Mouse (Mus musculus) liver, embryonic 14.5 days (tissue): ENCODE results near the gene Gm45713. TPM values are rescaled to one million over a fixed set of nuclear protein-coding genes. Genes with fewer than 3 reads are reported as not detected.
A peak's percentile ranks its signal among the peaks of the same experiment; 100 is the strongest.
"Not testable (repeated sequence)": the region's sequence is repeated elsewhere in the genome, so short reads cannot be mapped to it uniquely, and the experiment has no call there.

ENCODE experiments used
- ATAC-seq: fragments of 200-750 bp; cut with Nextera tagmentation; 2 replicates; pipeline ENCODE4 v1.8.0; 2017; ENCODE audit warnings: moderate number of reproducible peaks, mild to moderate bottlenecking, moderate library complexity; ENCODE audit not compliant: insufficient read depth
- DNase-seq, 3 experiments: peaks; one replicate each; pipeline ENCODE4 v3.0.0-alpha.2; 2012 to 2013; ENCODE audit warnings: low read depth in 3 of 3, low spot score in 3 of 3
- H3K27ac ChIP-seq: fragments of 300-500 bp; sonication (generic); 2 replicates; pipeline ENCODE4 v1.5.1; 2014; ENCODE audit warnings: moderate library complexity, mild to moderate bottlenecking, control low read depth, inconsistent platforms
- H3K27me3 ChIP-seq: fragments of 300-500 bp; sonication (generic); 2 replicates; pipeline ENCODE4 v1.6.1; 2014; ENCODE audit warnings: mild to moderate bottlenecking, low read length, moderate library complexity; ENCODE audit not compliant: control insufficient read depth, insufficient read depth
- H3K36me3 ChIP-seq: fragments of 300-500 bp; sonication (generic); replicated peaks from 2 replicates; pipeline ENCODE4 v1.6.1; 2014; ENCODE audit warnings: low read depth; ENCODE audit not compliant: control insufficient read depth, insufficient read depth
- H3K4me1 ChIP-seq, 2 experiments: fragments of 200-500 bp in 1 of 2; fragments of 300-500 bp in 1 of 2; sonication (generic) in 1 of 2; replicated peaks; 2 replicates each; pipeline ENCODE4 v1.6.1; 2012 to 2014; ENCODE audit warnings: antibody characterized with exemption in 1 of 2, inconsistent platforms in 1 of 2, low read length in 1 of 2; ENCODE audit not compliant: control insufficient read depth in 2 of 2, insufficient read depth in 2 of 2
- H3K4me2 ChIP-seq: fragments of 300-500 bp; sonication (generic); 2 replicates; pipeline ENCODE4 v1.6.1; 2014; ENCODE audit warnings: low read depth, mild to moderate bottlenecking, control low read depth, moderate library complexity
- H3K4me3 ChIP-seq, 2 experiments: fragments of 200-500 bp in 1 of 2; fragments of 300-500 bp in 1 of 2; sonication (generic) in 1 of 2; 2 replicates each; pipeline ENCODE4 v1.5.1; 2012 to 2014; ENCODE audit warnings: low read depth in 2 of 2, low read length in 2 of 2, mild to moderate bottlenecking in 2 of 2, control low read depth in 1 of 2, inconsistent platforms in 1 of 2, moderate library complexity in 1 of 2; ENCODE audit not compliant: insufficient read depth in 1 of 2
- H3K9ac ChIP-seq: fragments of 300-500 bp; sonication (generic); replicated peaks from 2 replicates; pipeline ENCODE4 v1.6.1; 2014; ENCODE audit warnings: mild to moderate bottlenecking, control low read depth, moderate library complexity
- H3K9me3 ChIP-seq: fragments of 300-500 bp; sonication (generic); 2 replicates; pipeline ENCODE4 v1.6.1; 2016; ENCODE audit warnings: low read length, mixed read lengths; ENCODE audit not compliant: control insufficient read depth
- CTCF ChIP-seq: IDR thresholded peaks from 2 replicates; pipeline ENCODE4 v1.5.1; 2016; ENCODE audit warnings: antibody characterized with exemption, low read depth, control low read depth
- EP300 ChIP-seq: IDR thresholded peaks from 2 replicates; pipeline ENCODE4 v1.6.1; 2016; ENCODE audit warnings: antibody characterized with exemption, low read depth
- WGBS: fragments of 180-500 bp; shearing (Covaris S2); extraction: QIAGEN DNeasy Blood & Tissue Kit; methylation state at CpG from one replicate; pipeline ENCODE4 v1.1.7; 2014; ENCODE audit not compliant: insufficient replicate concordance; 5-methylcytosine and 5-hydroxymethylcytosine counted together
- polyA plus RNA-seq, 2 experiments: library from polyadenylated mRNA; depleted of rRNA in 1 of 2; stranded (reverse) in 1 of 2; unstranded in 1 of 2; fragments of >200 nt; fragmentation: Nextera tagmentation in 1 of 2; extraction: Ambion mirVana in 1 of 2; gene quantifications; 2 replicates each; pipeline versions ENCODE4 v1.2.1 to v1.2.3; 2012 to 2014

Gene Gm45713
- polyA plus RNA-seq, 2 experiments, result 0.63 TPM; not detected in 1

GRCm38 (mm10) chr7:45175398-45175797, 39.4 kb upstream of the Gm45713 start:
- TF ChIP-seq EP300 (no peak), CTCF (no peak)
- H3K4me3 ChIP-seq, result no peak overlapping the region
- no peak overlapping the region for H3K4me2 ChIP-seq
- H3K9ac ChIP-seq, result no peak overlapping the region
- no peak for DNase-seq
- no peak overlapping the region for H3K27ac ChIP-seq
- ATAC-seq, result no peak
- H3K9me3 ChIP-seq, result no peaks in the 10 kb centered on the region
- no peaks in the 10 kb centered on the region for H3K4me1 ChIP-seq
- WGBS, result 3% methylated on average over 13 of the region's 13 CpGs
- H3K36me3 ChIP-seq, result no peaks in the 10 kb centered on the region
- peaks cover 68% of the 10 kb centered on the region for H3K27me3 ChIP-seq

GRCm38 (mm10) chr7:45174567-45175280, 38.7 kb upstream of the Gm45713 start:
- TF ChIP-seq EP300, result no peak
- TF ChIP-seq CTCF, result no peak
- Histone ChIP-seq H3K4me1 (no peaks in the 10 kb centered on the region), H3K9me3 (no peaks in the 10 kb centered on the region), H3K36me3 (no peaks in the 10 kb centered on the region), H3K9ac (no peak overlapping the region), H3K27ac (no peak overlapping the region), H3K4me2 (no peak overlapping the region), H3K4me3 (no peak overlapping the region), H3K27me3 (peaks cover 62% of the 10 kb centered on the region)
- DNase-seq (no peak), ATAC-seq (no peak)
- 4% methylated on average over 26 of the region's 29 CpGs for WGBS

- peak; percentile 60 for TF ChIP-seq CTCF
- WGBS, result 46% methylated on average over 1 of the region's 1 CpGs
- H3K36me3 ChIP-seq, H3K4me2 ChIP-seq, H3K9ac ChIP-seq, H3K9me3 ChIP-seq, H3K4me3 ChIP-seq, DNase-seq, ATAC-seq, H3K4me1 ChIP-seq, H3K27ac ChIP-seq: not testable (repeated sequence)
- H3K27me3 ChIP-seq, result peaks cover 59% of the 10 kb centered on the region
These were observed 37.7 kb upstream of the Gm45713 start for GRCm38 (mm10) chr7:45173772-45174171.

DNA sequence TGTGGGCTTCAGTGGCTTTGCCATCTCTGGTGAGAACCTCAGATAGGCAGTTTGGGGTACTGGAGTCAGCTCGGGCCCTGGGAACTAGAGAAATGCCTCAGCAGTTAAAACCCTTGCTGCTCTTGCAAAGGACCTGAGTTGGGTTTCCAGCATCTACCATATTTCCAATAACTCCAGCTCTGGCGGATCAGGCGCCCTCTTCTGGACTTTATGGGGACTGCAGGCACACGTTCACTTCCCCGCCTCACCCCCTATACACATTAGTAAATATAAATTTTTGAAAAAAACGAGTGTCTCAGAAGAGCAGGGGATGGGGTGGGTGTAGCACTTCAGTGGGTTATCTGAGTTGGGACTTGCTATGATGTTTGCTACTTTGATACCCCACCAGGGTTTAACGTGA, 36.9 kb upstream of the Gm45713 start:
- Histone ChIP-seq H3K4me3 (no peak overlapping the region), H3K4me2 (no peak overlapping the region), H3K9me3 (peaks cover 4% of the 10 kb centered on the region; the same call in 1 of the 2 replicates), H3K4me1 (no peaks in the 10 kb centered on the region), H3K27me3 (peaks cover 59% of the 10 kb centered on the region), H3K36me3 (no peaks in the 10 kb centered on the region), H3K9ac (no peak overlapping the region), H3K27ac (no peak overlapping the region)
- DNase-seq (no peak), ATAC-seq (no peak)
- TF ChIP-seq CTCF (peak; percentile 79), EP300 (no peak)
- 38% methylated on average over 7 of the region's 7 CpGs for WGBS

DNA sequence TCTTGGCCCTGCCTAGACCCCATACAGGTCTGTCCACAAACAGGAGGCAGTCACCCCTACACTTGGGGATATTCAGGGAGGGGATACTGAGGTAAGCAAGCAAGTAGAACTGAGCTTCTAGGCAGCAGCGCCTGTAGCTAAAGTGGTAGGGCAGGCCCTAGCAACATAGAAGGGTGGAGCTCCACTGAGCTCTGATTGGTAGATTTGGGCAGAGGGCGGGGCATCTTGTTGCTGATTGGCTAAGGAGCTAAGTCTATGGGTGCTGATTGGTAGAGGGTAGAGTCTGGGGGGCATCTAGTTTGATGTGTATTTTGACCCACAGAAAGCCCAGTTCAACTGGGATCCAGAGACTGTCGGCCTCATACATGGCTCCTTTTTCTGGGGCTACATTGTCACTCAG, 33.5 kb upstream of the Gm45713 start:
- Histone ChIP-seq H3K4me1 (no peaks in the 10 kb centered on the region), H3K9ac (no peak overlapping the region), H3K27me3 (peaks cover 59% of the 10 kb centered on the region), H3K36me3 (no peaks in the 10 kb centered on the region), H3K27ac (no peak overlapping the region), H3K4me2 (no peak overlapping the region), H3K9me3 (peaks cover 4% of the 10 kb centered on the region; the same call in 1 of the 2 replicates), H3K4me3 (no peak overlapping the region)
- 72% methylated on average over 3 of the region's 3 CpGs for WGBS
- TF ChIP-seq CTCF (no peak), EP300 (no peak)
- ATAC-seq (no peak), DNase-seq (no peak)
